Mouse (Mus musculus) midbrain, embryonic 11.5 days (tissue): ENCODE results near the gene Epsti1. TPM values are rescaled to one million over a fixed set of nuclear protein-coding genes. Genes with fewer than 3 reads are reported as not detected.

ENCODE experiments used
- polyA plus RNA-seq: library from polyadenylated mRNA; unstranded; fragments of >200 nt; fragmentation: Nextera tagmentation; extraction: Ambion mirVana; gene quantifications from 2 replicates; pipeline ENCODE4 v1.2.1, GENCODE M21; 2014

Epsti1 gene
- polyA plus RNA-seq, 1 experiment from 2014 or later: 0.31 TPM

Other genes with a start within 250 kb of the Epsti1 start
- gene Dnajc15, start 29.1 kb upstream of the Epsti1 start, polyA plus RNA-seq: 99.2 and 111 TPM in 2 replicates
- gene Fam216b, start 184.8 kb downstream of the Epsti1 start, polyA plus RNA-seq: not detected in 2 replicates